Mouse (Mus musculus) midbrain, embryonic 16.5 days (tissue): ENCODE measurements at regions not wholly inside any gene's neighbourhood (a gene's known extent, or its start where the extent isn't known, plus 50 kb on each side); places are given as distances from the start of the nearest gene placed in this dataset.

Experiments
- ATAC-seq: fragments of 200-750 bp; cut with Nextera tagmentation; 2 replicates; pipeline ENCODE4 v1.8.0; 2017; ENCODE audit warnings: moderate TSS enrichment
- H3K27ac ChIP-seq: fragments of 300-500 bp; sonication (generic); 2 replicates; pipeline ENCODE4 v1.5.1; 2014; ENCODE audit warnings: mild to moderate bottlenecking, low read length, mixed read lengths
- H3K27me3 ChIP-seq: fragments of 300-500 bp; sonication (generic); 2 replicates; pipeline ENCODE4 v1.6.1; 2014; ENCODE audit warnings: low read depth, low read length, mixed read lengths; ENCODE audit not compliant: control insufficient read depth, insufficient read depth
- H3K36me3 ChIP-seq: fragments of 300-500 bp; sonication (generic); 2 replicates; pipeline ENCODE4 v1.6.1; 2014; ENCODE audit warnings: mild to moderate bottlenecking, low read length, moderate library complexity, mixed read lengths; ENCODE audit not compliant: control insufficient read depth, insufficient read depth
- H3K4me1 ChIP-seq: fragments of 300-500 bp; sonication (generic); 2 replicates; pipeline ENCODE4 v1.6.1; 2014; ENCODE audit warnings: mild to moderate bottlenecking, low read length, mixed read lengths; ENCODE audit not compliant: control insufficient read depth, insufficient read depth
- H3K4me2 ChIP-seq: fragments of 300-500 bp; sonication (generic); 2 replicates; pipeline ENCODE4 v1.6.1; 2014; ENCODE audit warnings: mild to moderate bottlenecking, low read length, mixed read lengths
- H3K4me3 ChIP-seq: fragments of 300-500 bp; sonication (generic); 2 replicates; pipeline ENCODE4 v1.5.1; 2014; ENCODE audit warnings: low read depth, mild to moderate bottlenecking, low read length, moderate library complexity, mixed read lengths
- H3K9ac ChIP-seq: fragments of 300-500 bp; sonication (generic); 2 replicates; pipeline ENCODE4 v1.6.1; 2014; ENCODE audit warnings: low read depth, low read length, mixed read lengths
- H3K9me3 ChIP-seq: fragments of 300-500 bp; sonication (generic); replicated peaks from 2 replicates; pipeline ENCODE4 v1.6.1; 2014; ENCODE audit warnings: mild to moderate bottlenecking, low read length, mixed read lengths; ENCODE audit not compliant: control insufficient read depth, poor library complexity, severe bottlenecking
- WGBS: fragments of 180-500 bp; shearing (Covaris S2); extraction: QIAGEN DNeasy Blood & Tissue Kit; methylation state at CpG from one replicate; pipeline ENCODE4 v1.1.7; 2014; 5-methylcytosine and 5-hydroxymethylcytosine counted together

DNA sequence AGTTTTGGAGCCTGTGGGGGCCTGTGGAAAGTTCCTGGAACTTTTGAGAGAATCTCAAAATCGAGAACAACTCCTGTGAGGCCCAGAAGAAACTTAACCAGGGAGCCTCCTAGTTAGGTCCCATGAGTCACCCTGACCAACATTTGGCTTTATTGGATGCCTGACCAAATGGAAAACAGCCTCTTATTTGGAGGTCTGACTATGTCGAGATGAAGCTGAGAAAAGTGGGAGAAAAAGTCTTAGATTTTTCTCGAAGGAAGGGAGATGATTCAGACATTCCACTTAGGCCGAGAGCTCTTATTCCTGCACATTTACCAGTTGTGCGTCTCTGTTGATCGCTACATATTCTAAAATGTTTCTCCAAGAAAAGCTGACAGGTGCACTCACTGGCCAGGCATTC, 83.0 kb upstream of the E030018B13Rik start:
- no peak for ATAC-seq
- 87% methylated on average over 6 of the region's 6 CpGs for WGBS
- Histone ChIP-seq H3K27me3 (no peaks in the 10 kb centered on the region), H3K4me1 (no peaks in the 10 kb centered on the region), H3K4me2 (no peak overlapping the region), H3K4me3 (no peak overlapping the region), H3K9ac (no peak overlapping the region), H3K9me3 (no peaks in the 10 kb centered on the region), H3K36me3 (no peaks in the 10 kb centered on the region), H3K27ac (no peak overlapping the region)

GRCm38 (mm10) chr7:63835958-63836357, 80.7 kb upstream of the E030018B13Rik start:
- no peaks in the 10 kb centered on the region for H3K27me3 ChIP-seq
- no peaks in the 10 kb centered on the region for H3K36me3 ChIP-seq
- no peak overlapping the region for H3K27ac ChIP-seq
- no peak overlapping the region for H3K4me3 ChIP-seq
- no peak overlapping the region for H3K9ac ChIP-seq
- no peaks in the 10 kb centered on the region for H3K4me1 ChIP-seq
- no peaks in the 10 kb centered on the region for H3K9me3 ChIP-seq
- no peak for ATAC-seq
- no peak overlapping the region for H3K4me2 ChIP-seq
